Mouse (Mus musculus): ENCODE data around the gene Setd1a.

The Setd1a gene

DNA sequence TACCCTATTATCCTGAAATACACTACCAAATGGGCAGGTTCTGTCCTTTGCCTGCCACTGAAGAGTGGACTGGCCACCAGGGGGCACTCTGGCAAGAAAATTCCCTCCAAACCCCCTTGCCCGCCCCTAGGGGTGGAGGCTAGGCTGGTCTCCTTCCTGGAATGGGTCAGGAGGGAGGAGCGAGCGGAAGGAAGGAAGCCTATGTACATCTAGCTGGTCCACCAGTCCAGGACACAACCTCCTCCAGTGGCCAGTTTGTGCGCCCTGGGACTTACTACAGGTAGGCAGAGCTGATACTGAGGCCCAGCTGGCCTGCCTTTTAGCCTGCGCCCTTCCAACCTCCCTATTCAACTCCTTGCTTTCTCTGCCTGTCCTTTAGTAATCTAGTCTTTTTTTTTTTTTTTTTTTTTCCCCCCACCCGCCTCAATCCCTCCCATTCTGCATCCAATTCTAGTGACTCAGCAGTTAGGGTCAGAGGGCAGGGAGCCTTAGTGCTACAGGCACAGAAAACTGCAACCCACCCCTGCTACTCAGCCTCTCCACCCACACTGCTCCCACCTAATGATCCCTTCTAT, 24.1 kb downstream of the Setd1a start, which contains the start of gene Hsd3b7:
Gene Hsd3b7, plus strand, starts transcription at position 170 of the 575 bp plus-strand sequence.
- peak; percentile 83 to 84 for DNase-seq (ENCODE audit: low spot score in 2 of 2)

GRCm38 (mm10) chr7:127801010-127801621, 24.6 kb downstream of the Setd1a start:
- no peak for DNase-seq (ENCODE audit: low spot score in 2 of 2)

- DNase-seq (ENCODE audit: low spot score in 2 of 2), result no peak
These were observed 25.8 kb downstream of the Setd1a start for GRCm38 (mm10) chr7:127802313-127802712.

GRCm38 (mm10) chr7:127808821-127809220, 32.4 kb downstream of the Setd1a start:
- no peak for DNase-seq (ENCODE audit: low spot score in 2 of 2)

DNA sequence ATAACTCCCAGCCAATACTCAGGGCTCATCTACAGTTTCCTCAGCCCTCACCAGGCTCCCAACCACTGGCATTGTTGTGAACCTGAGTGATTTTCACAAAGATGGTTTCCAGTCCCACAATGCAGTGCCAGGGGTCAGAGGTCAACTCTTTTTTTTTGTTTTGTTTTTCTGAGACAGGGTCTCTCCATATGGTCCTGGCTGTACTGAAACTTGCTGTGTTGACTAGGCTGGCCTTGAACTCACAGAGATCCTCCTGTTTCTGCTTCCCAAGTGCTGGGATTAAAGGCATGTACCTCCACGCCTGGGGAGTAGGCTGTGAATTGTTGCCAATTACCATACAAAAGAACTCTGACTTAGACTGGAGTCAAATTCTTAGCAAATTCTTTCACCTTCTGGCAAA, 33.4 kb downstream of the Setd1a start:
- DNase-seq (ENCODE audit: low spot score in 2 of 2), result no peak

- DNase-seq (ENCODE audit: low spot score in 2 of 2), result no peak
These were observed 34.2 kb downstream of the Setd1a start for GRCm38 (mm10) chr7:127810650-127811049.

DNA sequence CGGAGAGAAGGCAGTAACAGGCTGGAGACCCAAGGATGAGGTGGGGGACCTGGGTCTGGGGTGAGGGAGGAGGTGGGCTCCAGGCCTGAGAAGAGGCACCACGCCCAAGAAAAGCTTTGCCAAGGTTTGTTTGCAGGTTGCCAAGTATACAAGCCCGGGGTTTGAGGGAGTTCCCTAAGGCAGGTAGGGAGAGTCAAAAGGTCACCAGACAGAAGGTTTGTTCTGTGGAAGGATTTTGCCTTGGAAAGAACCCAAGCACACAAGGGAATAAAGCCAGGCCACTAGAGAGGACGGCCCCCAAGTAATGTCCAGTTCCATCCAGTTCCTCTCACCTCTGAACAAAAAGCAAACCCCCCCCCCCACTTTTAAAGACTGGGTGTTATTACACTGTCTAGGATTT, 34.8 kb downstream of the Setd1a start:
- no peak for DNase-seq (ENCODE audit: low spot score in 2 of 2)

DNA sequence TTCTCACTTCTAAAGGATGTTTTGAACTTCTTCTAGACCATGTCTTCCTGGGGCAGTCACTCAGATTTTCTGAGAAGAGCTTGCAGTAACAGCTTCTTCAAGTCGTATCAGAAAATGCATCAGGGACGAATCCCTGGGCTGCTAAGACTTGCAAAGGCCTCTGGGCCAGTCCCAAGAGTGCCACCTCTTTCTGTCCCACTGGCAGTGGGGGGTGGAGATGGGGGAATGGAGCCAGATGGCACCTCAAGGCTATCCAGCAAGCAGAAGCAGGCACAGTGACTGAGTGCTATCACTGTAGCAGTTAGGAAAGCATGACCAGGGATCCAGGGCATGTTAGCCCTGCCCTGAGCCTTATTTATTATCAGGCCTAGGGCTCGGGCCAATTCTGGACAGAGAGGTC, 35.8 kb downstream of the Setd1a start:
- DNase-seq (ENCODE audit: low spot score in 2 of 2), result no peak

DNA sequence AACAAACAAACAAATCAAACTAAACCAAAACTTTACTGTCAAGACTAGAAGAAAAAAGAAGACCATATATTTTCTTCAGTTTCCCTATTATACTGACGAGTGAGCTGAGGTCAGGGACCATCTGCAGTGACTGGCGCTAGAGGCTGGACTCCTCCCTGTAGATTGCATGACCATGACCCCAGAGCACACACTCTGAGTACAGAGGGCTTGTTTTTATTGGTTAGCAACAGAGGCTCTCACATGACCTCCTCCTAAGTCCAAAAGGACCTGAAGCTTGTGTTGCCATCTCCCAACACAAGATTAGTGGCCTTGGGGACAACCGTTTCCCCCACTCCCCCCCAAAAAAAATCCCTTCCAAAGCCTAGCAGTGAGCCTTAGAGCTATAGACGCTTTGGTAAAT, 37.4 kb downstream of the Setd1a start:
- DNase-seq (ENCODE audit: low spot score in 2 of 2), result no peak

DNA sequence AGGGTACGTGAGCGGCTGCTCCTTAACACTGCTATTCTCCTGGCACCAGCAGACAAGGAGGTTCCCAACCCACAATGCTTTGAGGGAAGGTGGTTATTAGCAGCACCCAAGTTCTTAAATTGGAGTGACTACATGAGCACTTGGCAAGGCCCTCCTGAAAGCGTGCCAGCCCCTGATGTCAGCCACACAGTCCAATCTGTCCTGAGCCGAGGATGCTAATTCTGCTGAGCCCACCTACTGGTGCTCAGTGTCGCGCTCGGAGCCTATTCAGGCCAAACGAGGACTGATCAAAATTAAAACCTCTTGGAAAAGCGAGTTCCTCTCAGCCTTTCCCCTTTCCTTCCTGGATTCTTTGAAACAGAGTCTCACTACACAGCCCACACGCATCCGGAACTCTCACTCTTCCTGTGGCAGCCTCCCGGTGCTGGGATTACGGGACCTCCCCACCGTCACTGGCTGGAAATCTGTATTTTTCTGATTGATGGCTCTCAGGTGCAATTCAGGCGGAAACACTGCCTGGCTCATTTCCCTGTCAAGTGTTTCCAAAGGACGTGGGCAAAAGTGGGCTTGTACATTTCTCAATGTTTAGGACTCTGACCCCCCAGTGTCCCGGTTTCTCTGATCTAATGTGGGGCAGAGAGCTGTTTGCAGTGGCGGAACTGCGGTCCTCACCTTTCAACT, 37.9 kb downstream of the Setd1a start:
- DNase-seq (ENCODE audit: low spot score in 2 of 2), result peak in 1 of 2 experiments; percentile 66

GRCm38 (mm10) chr7:127815116-127815665, 38.7 kb downstream of the Setd1a start:
- no peak for DNase-seq (ENCODE audit: low spot score in 2 of 2)

DNA sequence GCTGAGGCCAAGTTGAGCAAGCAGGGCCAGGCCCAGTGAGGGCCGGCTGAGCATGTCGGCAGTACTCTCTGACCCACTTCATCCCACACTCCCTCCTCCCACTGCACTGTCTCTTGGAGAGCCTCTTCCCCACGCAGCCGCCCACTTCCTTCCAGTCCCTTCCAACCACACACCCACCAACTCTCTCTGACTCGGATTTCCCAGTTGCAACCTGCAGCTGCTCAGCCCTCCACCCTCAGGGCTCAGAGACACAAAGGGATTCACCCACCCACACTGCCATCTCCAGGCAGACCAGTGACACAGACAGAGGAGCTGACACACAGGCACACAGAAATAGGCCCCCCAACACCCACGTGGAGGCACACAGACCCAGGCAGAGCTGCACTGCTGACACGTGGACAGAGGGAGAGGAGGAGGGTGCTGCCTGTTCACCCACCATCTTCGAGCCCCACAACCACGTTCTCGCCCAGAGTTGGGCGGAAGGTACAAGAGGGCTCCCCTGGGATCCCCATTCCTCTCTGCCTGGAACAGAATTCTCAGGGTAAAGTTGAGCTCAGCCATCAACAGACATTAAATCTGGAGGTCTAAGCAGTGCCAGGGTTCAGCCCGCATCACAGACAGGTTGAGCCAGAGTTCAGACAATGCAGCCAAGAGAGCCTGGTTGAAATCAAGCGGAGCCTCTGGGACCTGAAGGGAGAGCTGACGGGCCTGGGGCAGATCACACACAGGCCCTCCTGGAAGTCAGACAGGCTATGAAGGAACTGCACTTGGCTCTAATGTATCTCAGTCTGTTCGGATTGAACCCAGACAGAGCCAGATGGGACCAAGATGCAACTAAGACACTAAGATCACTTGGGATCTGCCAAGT, 39.7 kb downstream of the Setd1a start:
- DNase-seq (ENCODE audit: low spot score in 2 of 2), result peak in 1 of 2 experiments; percentile 57

DNA sequence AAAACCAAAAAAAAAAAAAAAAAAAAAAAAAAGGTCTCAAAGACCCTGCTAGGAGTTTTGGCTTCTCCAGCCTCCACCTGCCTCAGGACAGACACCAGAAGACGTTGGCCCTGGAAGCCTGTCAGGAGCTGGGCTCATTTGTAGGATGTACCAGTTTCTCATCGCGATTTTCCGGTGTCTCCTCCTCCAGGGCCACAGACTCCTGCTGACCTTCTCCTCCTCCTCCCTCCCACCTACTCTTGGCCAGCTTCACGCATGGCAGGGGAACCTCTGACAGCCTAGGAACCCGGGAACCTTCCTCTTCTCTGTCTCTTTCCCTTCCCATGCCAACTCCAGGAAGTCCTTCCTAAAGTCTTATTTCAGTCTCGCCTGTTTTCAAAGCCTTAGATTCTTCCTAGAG, 40.6 kb downstream of the Setd1a start:
- no peak for DNase-seq (ENCODE audit: low spot score in 2 of 2)

DNA sequence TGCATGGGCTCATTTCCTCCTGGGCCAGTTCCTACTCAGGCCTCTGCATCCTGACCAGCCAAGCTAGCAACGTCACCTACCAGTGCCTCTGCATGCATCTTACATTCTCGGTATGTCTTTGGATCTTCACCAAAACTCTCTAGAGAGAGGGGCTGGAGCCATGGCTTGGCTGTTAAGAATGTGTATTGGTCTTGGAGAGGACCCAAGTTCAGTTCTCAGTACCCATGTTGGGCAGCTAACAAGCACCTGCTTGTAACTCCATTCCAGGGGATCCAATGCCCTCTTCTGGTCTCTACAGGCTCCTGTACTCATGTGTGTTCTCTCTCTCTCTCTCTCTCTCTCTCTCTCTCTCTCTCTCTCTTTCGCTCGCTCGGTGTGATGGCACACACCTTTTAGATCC, 41.3 kb downstream of the Setd1a start:
- no peak for DNase-seq (ENCODE audit: low spot score in 2 of 2)

GRCm38 (mm10) chr7:127820836-127821509, 44.5 kb downstream of the Setd1a start:
- DNase-seq (ENCODE audit: low spot score in 2 of 2), result no peak

DNA sequence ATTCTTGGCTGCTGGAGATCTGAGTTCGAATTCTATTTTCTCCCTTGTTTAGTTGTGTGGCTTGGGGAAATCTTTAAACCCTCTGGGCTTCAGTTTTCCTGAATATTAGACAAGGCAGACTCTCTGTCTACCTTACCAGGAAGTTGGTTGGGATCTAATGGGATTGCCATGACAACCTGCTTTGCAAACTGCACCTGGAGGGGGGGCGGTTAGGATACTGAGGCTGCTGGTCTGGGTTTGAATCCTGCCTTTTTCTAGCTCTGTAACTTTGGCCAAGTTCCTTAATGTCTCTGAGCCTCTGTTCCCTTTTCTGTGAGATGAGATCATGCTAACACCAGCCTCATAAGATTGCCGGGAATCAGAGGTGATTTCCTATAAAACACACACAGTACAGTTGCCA, 46.0 kb downstream of the Setd1a start:
- no peak for DNase-seq (ENCODE audit: low spot score in 2 of 2)

GRCm38 (mm10) chr7:127823236-127824171, 47.0 kb downstream of the Setd1a start:
- no peak for DNase-seq (ENCODE audit: low spot score in 2 of 2)

GRCm38 (mm10) chr7:127824176-127824871, 47.9 kb downstream of the Setd1a start, which contains the start of the genes Stx4a and Stx1b:
Stx4a (plus strand) TSS chr7:127824294.
Stx1b (minus strand) TSS chr7:127824549.
- peak in 1 of 2 experiments; percentile 36 for DNase-seq (ENCODE audit: low spot score in 2 of 2)

GRCm38 (mm10) chr7:127835550-127835949, 59.1 kb downstream of the Setd1a start:
- DNase-seq (ENCODE audit: low spot score in 2 of 2), result no peak
